Mouse (Mus musculus): ENCODE measurements at regions not wholly inside any gene's neighbourhood (a gene's known extent, or its start where the extent isn't known, plus 50 kb on each side); places are given as distances from the start of the nearest gene placed in this dataset.

GRCm38 (mm10) chr3:151072322-151072721 is 365.4 kb upstream of the Adgrl4 start:
- TF ChIP-seq EP300 (IDR thresholded peaks at IDR 0.05; ENCODE audit: insufficient read depth, low read depth, low read length) (no peak), CTCF (IDR thresholded peaks at IDR 0.05) (no peak)

All from heart, adult 2 months (tissue).